Mouse (Mus musculus): ENCODE data around the gene Nrxn2. TPM values are rescaled to one million over a fixed set of nuclear protein-coding genes. Genes with fewer than 3 reads are reported as not detected.

The Nrxn2 gene
- polyA plus RNA-seq, 1 experiment = 0.01 TPM

DNA sequence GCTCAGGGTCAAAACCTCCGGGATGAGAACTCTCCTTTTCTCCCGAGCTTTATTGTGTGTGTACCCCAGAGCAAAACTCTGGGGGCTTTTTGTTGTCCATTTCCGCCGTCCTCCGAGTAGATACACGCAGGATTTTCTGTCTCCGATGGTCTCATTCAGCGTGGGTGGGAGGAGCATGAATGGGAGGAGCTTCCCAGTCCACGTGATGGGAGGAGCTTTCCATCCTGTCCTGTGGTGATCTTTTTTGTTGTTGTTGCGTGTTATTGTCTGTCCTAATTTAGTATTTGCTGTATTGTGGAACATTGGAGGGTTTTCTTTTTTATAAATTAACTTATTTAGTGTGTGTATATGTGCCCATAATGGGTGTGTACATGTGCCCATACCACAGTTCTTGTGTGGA, 13.1 kb upstream of the Nrxn2 start:
- TF ChIP-seq POLR2AphosphoS2 (IDR thresholded peaks at IDR 0.05; ENCODE audit: insufficient read length, low read depth) (no peak), POLR2A (IDR thresholded peaks at IDR 0.05; ENCODE audit: insufficient read length, low read depth) (no peak), CEBPB (IDR thresholded peaks at IDR 0.05; ENCODE audit: insufficient read depth, poor library complexity, severe bottlenecking) (no peak), SRF (IDR thresholded peaks at IDR 0.05; ENCODE audit: control insufficient read depth, insufficient read length, low read depth) (no peak), REST (IDR thresholded peaks at IDR 0.05; ENCODE audit: insufficient read depth, insufficient read length) (no peak), USF1 (IDR thresholded peaks at IDR 0.05; ENCODE audit: low read depth) (no peak), MYOG (IDR thresholded peaks at IDR 0.05; ENCODE audit: control insufficient read depth in 1 of 3, insufficient read depth in 1 of 3, insufficient read length in 2 of 3, low read depth in 2 of 3) (no peak), E2F4 (IDR thresholded peaks at IDR 0.05; ENCODE audit: insufficient read depth) (no peak), TCF3 (IDR thresholded peaks at IDR 0.05; ENCODE audit: insufficient read length, low read depth) (no peak), MYOD1 (IDR thresholded peaks at IDR 0.05; ENCODE audit: control insufficient read depth in 1 of 3, insufficient read length in 2 of 3, low read depth in 2 of 3) (no peak), TCF12 (IDR thresholded peaks at IDR 0.05; ENCODE audit: insufficient read depth, poor library complexity, severe bottlenecking) (no peak), MAX (IDR thresholded peaks at IDR 0.05; ENCODE audit: low read depth) (no peak)
- Histone ChIP-seq H3K4me3 (no peak overlapping the region), H3K36me3 (ENCODE audit: control insufficient read depth, insufficient read depth) (no peaks in the 10 kb centered on the region), H3K79me2 (ENCODE audit: control insufficient read depth, insufficient read depth) (no peaks in the 10 kb centered on the region), H3ac (ENCODE audit: control insufficient read depth, insufficient read length) (no peak overlapping the region), H3K27me3 (ENCODE audit: control insufficient read depth, insufficient read depth, insufficient read length) (peaks cover 70% of the 10 kb centered on the region), H3K4me2 (ENCODE audit: low read depth) (no peak overlapping the region)

DNA sequence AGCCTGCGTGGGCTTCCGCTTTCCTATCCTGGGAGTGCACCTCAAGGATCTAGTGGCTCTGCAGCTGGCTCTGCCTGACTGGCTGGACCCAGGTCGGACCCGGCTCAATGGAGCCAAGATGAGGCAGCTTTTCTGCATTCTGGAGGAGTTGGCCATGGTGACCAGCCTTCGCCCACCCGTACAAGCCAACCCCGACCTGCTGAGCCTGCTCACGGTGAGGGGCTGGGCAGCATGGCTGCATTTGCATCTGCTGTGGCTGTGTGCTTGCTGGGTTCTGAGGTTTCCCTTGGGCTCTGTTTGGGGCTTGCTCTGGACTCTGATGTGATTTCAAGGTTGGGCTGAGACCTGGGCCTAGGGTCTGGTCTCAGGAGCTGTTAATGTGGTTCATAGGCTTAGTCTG, 11.4 kb upstream of the Nrxn2 start:
- H3ac ChIP-seq (ENCODE audit: control insufficient read depth, insufficient read length) = no peak overlapping the region
- no peak overlapping the region for H3K4me3 ChIP-seq
- peaks cover 66% of the 10 kb centered on the region for H3K27me3 ChIP-seq (ENCODE audit: control insufficient read depth, insufficient read depth, insufficient read length)
- no peaks in the 10 kb centered on the region for H3K36me3 ChIP-seq (ENCODE audit: control insufficient read depth, insufficient read depth)
- no peak overlapping the region for H3K4me2 ChIP-seq (ENCODE audit: low read depth)
- TF ChIP-seq MYOG (IDR thresholded peaks at IDR 0.05; ENCODE audit: control insufficient read depth in 1 of 3, insufficient read depth in 1 of 3, insufficient read length in 2 of 3, low read depth in 2 of 3) (no peak), REST (IDR thresholded peaks at IDR 0.05; ENCODE audit: insufficient read depth, insufficient read length) (no peak), USF1 (IDR thresholded peaks at IDR 0.05; ENCODE audit: low read depth) (no peak), MAX (IDR thresholded peaks at IDR 0.05; ENCODE audit: low read depth) (no peak), POLR2A (IDR thresholded peaks at IDR 0.05; ENCODE audit: insufficient read length, low read depth) (no peak), TCF12 (IDR thresholded peaks at IDR 0.05; ENCODE audit: insufficient read depth, poor library complexity, severe bottlenecking) (no peak), MYOD1 (IDR thresholded peaks at IDR 0.05; ENCODE audit: control insufficient read depth in 1 of 3, insufficient read length in 2 of 3, low read depth in 2 of 3) (no peak), E2F4 (IDR thresholded peaks at IDR 0.05; ENCODE audit: insufficient read depth) (no peak), POLR2AphosphoS2 (IDR thresholded peaks at IDR 0.05; ENCODE audit: insufficient read length, low read depth) (no peak)
- no peaks in the 10 kb centered on the region for H3K79me2 ChIP-seq (ENCODE audit: control insufficient read depth, insufficient read depth)

DNA sequence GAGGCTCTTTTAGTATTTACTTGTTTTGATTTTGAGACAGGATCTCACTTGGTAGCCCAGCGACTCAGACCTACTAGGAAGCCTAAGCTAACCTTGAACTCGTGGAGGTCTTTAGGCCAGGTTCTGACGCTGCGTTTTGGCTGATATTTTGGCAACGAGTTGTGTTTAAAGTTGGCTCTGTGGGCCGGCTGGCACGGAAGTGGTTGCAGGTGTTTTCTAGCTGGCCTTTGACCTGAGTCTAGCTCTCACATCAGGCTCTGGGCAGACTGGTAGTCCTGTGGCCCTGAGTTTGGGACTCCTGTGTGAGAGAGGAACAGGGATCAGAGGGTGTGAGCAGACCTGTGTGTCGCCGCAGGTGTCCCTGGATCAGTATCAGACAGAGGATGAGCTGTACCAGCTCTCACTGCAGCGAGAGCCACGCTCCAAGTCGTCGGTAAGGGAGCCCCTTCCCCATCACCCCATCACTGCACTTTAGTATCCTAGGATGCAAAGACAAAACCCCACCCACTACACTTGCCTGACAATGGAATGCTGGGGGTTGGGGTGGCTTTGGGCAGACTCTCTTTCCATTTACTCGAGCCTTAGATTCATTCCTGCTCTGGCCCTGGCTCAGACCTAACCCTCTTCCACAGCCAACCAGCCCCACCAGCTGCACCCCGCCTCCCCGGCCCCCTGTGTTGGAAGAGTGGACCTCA, 10.6 kb upstream of the Nrxn2 start:
- Histone ChIP-seq H3ac (ENCODE audit: control insufficient read depth, insufficient read length) (no peak overlapping the region), H3K4me3 (no peak overlapping the region), H3K79me2 (ENCODE audit: control insufficient read depth, insufficient read depth) (no peaks in the 10 kb centered on the region), H3K36me3 (ENCODE audit: control insufficient read depth, insufficient read depth) (no peaks in the 10 kb centered on the region), H3K4me2 (ENCODE audit: low read depth) (no peak overlapping the region), H3K27me3 (ENCODE audit: control insufficient read depth, insufficient read depth, insufficient read length) (peaks cover 66% of the 10 kb centered on the region)
- no peak for TF ChIP-seq TCF3 (IDR thresholded peaks at IDR 0.05; ENCODE audit: insufficient read length, low read depth)
- TF ChIP-seq MYOG (IDR thresholded peaks at IDR 0.05; ENCODE audit: control insufficient read depth in 1 of 3, insufficient read depth in 1 of 3, insufficient read length in 2 of 3, low read depth in 2 of 3) = no peak
- no peak for TF ChIP-seq TCF12 (IDR thresholded peaks at IDR 0.05; ENCODE audit: insufficient read depth, poor library complexity, severe bottlenecking)
- TF ChIP-seq SRF (IDR thresholded peaks at IDR 0.05; ENCODE audit: control insufficient read depth, insufficient read length, low read depth) = no peak
- no peak for TF ChIP-seq POLR2AphosphoS2 (IDR thresholded peaks at IDR 0.05; ENCODE audit: insufficient read length, low read depth)

GRCm38 (mm10) chr19:6408749-6409148, 9.8 kb upstream of the Nrxn2 start:
- Histone ChIP-seq H3K4me3 (no peak overlapping the region), H3K27me3 (ENCODE audit: control insufficient read depth, insufficient read depth, insufficient read length) (peaks cover 64% of the 10 kb centered on the region), H3K36me3 (ENCODE audit: control insufficient read depth, insufficient read depth) (no peaks in the 10 kb centered on the region), H3K79me2 (ENCODE audit: control insufficient read depth, insufficient read depth) (no peaks in the 10 kb centered on the region), H3K4me2 (ENCODE audit: low read depth) (no peak overlapping the region), H3ac (ENCODE audit: control insufficient read depth, insufficient read length) (no peak overlapping the region)
- TF ChIP-seq MYOD1 (IDR thresholded peaks at IDR 0.05; ENCODE audit: control insufficient read depth in 1 of 3, insufficient read length in 2 of 3, low read depth in 2 of 3) (no peak), E2F4 (IDR thresholded peaks at IDR 0.05; ENCODE audit: insufficient read depth) (no peak), MAX (IDR thresholded peaks at IDR 0.05; ENCODE audit: low read depth) (no peak), TCF12 (IDR thresholded peaks at IDR 0.05; ENCODE audit: insufficient read depth, poor library complexity, severe bottlenecking) (no peak), REST (IDR thresholded peaks at IDR 0.05; ENCODE audit: insufficient read depth, insufficient read length) (no peak), TCF3 (IDR thresholded peaks at IDR 0.05; ENCODE audit: insufficient read length, low read depth) (no peak), USF1 (IDR thresholded peaks at IDR 0.05; ENCODE audit: low read depth) (no peak), SRF (IDR thresholded peaks at IDR 0.05; ENCODE audit: control insufficient read depth, insufficient read length, low read depth) (no peak), CEBPB (IDR thresholded peaks at IDR 0.05; ENCODE audit: insufficient read depth, poor library complexity, severe bottlenecking) (no peak), POLR2A (IDR thresholded peaks at IDR 0.05; ENCODE audit: insufficient read length, low read depth) (no peak), MYOG (IDR thresholded peaks at IDR 0.05; ENCODE audit: control insufficient read depth in 1 of 3, insufficient read depth in 1 of 3, insufficient read length in 2 of 3, low read depth in 2 of 3) (no peak), POLR2AphosphoS2 (IDR thresholded peaks at IDR 0.05; ENCODE audit: insufficient read length, low read depth) (no peak)
